Mouse (Mus musculus) stomach, postnatal 0 days (tissue): ENCODE results near the gene Rrp1. TPM values are rescaled to one million over a fixed set of nuclear protein-coding genes. Genes with fewer than 3 reads are reported as not detected.
A peak's percentile ranks its signal among the peaks of the same experiment; 100 is the strongest.

Experiments used
- ATAC-seq: fragments of 200-750 bp; cut with Nextera tagmentation; 2 replicates; pipeline ENCODE4 v1.8.0; 2017; ENCODE audit not compliant: low FRiP score, low TSS enrichment
- DNase-seq: peaks from one replicate; pipeline ENCODE4 v3.0.0-alpha.2; 2016; ENCODE audit warnings: low spot score
- H3K27ac ChIP-seq: fragments of 300-500 bp; sonication (generic); replicated peaks from 2 replicates; pipeline ENCODE4 v1.5.1; 2014; ENCODE audit warnings: mild to moderate bottlenecking, control low read depth
- H3K27me3 ChIP-seq: fragments of 300-500 bp; sonication (generic); 2 replicates; pipeline ENCODE4 v1.6.1; 2014; ENCODE audit warnings: low read length; ENCODE audit not compliant: control insufficient read depth, insufficient read depth
- H3K36me3 ChIP-seq: fragments of 300-500 bp; sonication (generic); 2 replicates; pipeline ENCODE4 v1.6.1; 2014; ENCODE audit warnings: low read length, mixed read lengths; ENCODE audit not compliant: control insufficient read depth, insufficient read depth
- H3K4me1 ChIP-seq: fragments of 300-500 bp; sonication (generic); replicated peaks from 2 replicates; pipeline ENCODE4 v1.6.1; 2014; ENCODE audit warnings: antibody characterized with exemption; ENCODE audit not compliant: control insufficient read depth, insufficient read depth
- H3K4me2 ChIP-seq: fragments of 300-500 bp; sonication (generic); replicated peaks from 2 replicates; pipeline ENCODE4 v1.6.1; 2014; ENCODE audit warnings: low read depth, mild to moderate bottlenecking, control low read depth, moderate library complexity
- H3K4me3 ChIP-seq: fragments of 300-500 bp; sonication (generic); 2 replicates; pipeline ENCODE4 v1.5.1; 2014; ENCODE audit warnings: low read depth, low read length, control low read depth
- H3K9ac ChIP-seq: fragments of 300-500 bp; sonication (generic); 2 replicates; pipeline ENCODE4 v1.6.1; 2014; ENCODE audit warnings: mild to moderate bottlenecking, low read length, control low read depth, mixed read lengths
- H3K9me3 ChIP-seq: fragments of 300-500 bp; sonication (generic); 2 replicates; pipeline ENCODE4 v1.6.1; 2016; ENCODE audit warnings: low read length; ENCODE audit not compliant: control insufficient read depth
- CTCF ChIP-seq: IDR thresholded peaks from 2 replicates; pipeline ENCODE4 v1.5.1; 2016; ENCODE audit warnings: antibody characterized with exemption, low read depth, mild to moderate bottlenecking, moderate library complexity
- EP300 ChIP-seq: optimal IDR thresholded peaks from 2 replicates; pipeline ENCODE3; 2016; ENCODE audit warnings: antibody characterized with exemption
- WGBS: fragments of 180-500 bp; shearing (Covaris S2); extraction: QIAGEN DNeasy Blood & Tissue Kit; methylation state at CpG from one replicate; pipeline ENCODE4 v1.1.7; 2014; 5-methylcytosine and 5-hydroxymethylcytosine counted together
- polyA plus RNA-seq: library from polyadenylated mRNA; unstranded; fragments of >200 nt; fragmentation: Nextera tagmentation; extraction: Ambion mirVana; gene quantifications from 2 replicates; pipeline ENCODE4 v1.2.1, GENCODE M21; 2015

The Rrp1 gene
- polyA plus RNA-seq, 1 experiment from 2014 or later, result 148 TPM

DNA sequence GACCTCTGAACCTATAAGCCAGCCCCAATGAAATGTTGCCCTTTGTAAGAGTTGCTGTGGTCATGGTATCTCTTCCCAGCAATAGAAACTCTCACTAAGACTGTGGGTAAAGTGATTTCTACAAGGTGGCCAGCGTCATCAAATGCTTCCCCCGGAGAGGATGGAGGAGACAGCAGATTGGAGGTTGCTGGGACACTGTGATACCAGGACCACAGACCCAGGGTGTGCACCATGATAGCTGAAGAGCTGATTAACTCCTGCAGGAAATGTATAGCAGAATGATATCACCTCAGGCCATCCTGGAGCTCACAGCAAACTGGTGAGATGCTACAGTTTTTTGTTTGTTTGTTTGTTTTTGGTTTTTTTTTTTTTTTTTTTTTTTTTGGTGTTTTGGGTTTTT, 16.9 kb upstream of the Rrp1 start:
- ATAC-seq, result no peak
- Histone ChIP-seq H3K27me3 (no peaks in the 10 kb centered on the region), H3K36me3 (peaks cover 14% of the 10 kb centered on the region), H3K4me2 (no peak overlapping the region), H3K4me1 (no peaks in the 10 kb centered on the region; the same call in 1 of the 2 replicates), H3K9me3 (no peaks in the 10 kb centered on the region), H3K4me3 (no peak overlapping the region), H3K27ac (no peak overlapping the region), H3K9ac (no peak overlapping the region)
- no peak for TF ChIP-seq CTCF
- no peak for TF ChIP-seq EP300
- DNase-seq, result no peak
- 93% methylated on average over 2 of the region's 2 CpGs for WGBS

DNA sequence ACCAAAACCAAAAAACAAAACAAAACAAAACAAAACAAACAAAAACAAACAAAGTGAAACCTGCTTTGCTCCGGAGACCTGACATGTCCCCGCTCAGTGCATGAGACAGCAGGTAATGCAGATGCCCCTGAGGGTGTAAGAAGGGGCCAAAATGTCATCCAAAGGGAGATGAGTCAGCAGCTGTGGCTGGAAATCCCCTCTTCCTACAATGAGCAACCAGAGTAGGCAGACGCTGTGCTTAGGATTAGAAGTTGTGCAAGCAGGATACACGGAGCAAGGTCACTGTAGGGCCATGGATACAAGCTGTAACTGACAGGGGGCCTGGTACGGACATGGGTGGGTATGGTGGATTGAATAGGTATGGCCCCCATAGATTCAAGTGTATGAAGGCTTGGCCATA, 16.3 kb upstream of the Rrp1 start:
- H3K9me3 ChIP-seq, result no peaks in the 10 kb centered on the region
- H3K9ac ChIP-seq, result no peak overlapping the region
- H3K27ac ChIP-seq, result no peak overlapping the region
- H3K4me1 ChIP-seq, result no peaks in the 10 kb centered on the region; the same call in 1 of the 2 replicates
- ATAC-seq (no peak), DNase-seq (no peak)
- peaks cover 14% of the 10 kb centered on the region for H3K36me3 ChIP-seq
- no peak for TF ChIP-seq CTCF
- no peak for TF ChIP-seq EP300
- H3K27me3 ChIP-seq, result no peaks in the 10 kb centered on the region
- H3K4me2 ChIP-seq, result no peak overlapping the region
- no peak overlapping the region for H3K4me3 ChIP-seq
- 84% methylated on average over 5 of the region's 5 CpGs for WGBS

DNA sequence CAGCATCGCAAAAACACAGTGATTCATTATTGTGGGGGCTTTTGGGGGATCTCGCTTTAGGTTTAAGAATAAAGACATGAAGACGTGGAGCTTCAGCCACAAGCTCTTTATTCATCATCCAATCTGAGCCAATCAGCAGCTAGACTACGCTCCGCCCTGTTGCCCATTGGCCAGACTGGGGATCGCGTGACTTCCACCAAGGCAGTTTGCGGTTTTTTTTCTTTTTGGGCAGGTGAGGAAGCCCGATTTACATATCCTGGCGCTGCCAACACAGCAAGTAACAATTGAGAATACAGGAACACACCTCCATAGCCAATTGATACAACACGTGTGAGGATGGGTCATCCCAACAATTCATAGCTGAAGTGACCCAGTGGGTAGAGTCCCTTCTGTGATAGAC, 15.2 kb upstream of the Rrp1 start:
- no peak overlapping the region for H3K4me3 ChIP-seq
- no peaks in the 10 kb centered on the region for H3K27me3 ChIP-seq
- H3K27ac ChIP-seq, result no peak overlapping the region
- peaks cover 14% of the 10 kb centered on the region for H3K36me3 ChIP-seq
- TF ChIP-seq EP300, result no peak
- no peak for TF ChIP-seq CTCF
- no peaks in the 10 kb centered on the region for H3K9me3 ChIP-seq
- WGBS, result 91% methylated on average over 11 of the region's 11 CpGs
- ATAC-seq (no peak), DNase-seq (no peak)
- no peak overlapping the region for H3K4me2 ChIP-seq
- no peak overlapping the region for H3K9ac ChIP-seq
- no peaks in the 10 kb centered on the region; the same call in 1 of the 2 replicates for H3K4me1 ChIP-seq

DNA sequence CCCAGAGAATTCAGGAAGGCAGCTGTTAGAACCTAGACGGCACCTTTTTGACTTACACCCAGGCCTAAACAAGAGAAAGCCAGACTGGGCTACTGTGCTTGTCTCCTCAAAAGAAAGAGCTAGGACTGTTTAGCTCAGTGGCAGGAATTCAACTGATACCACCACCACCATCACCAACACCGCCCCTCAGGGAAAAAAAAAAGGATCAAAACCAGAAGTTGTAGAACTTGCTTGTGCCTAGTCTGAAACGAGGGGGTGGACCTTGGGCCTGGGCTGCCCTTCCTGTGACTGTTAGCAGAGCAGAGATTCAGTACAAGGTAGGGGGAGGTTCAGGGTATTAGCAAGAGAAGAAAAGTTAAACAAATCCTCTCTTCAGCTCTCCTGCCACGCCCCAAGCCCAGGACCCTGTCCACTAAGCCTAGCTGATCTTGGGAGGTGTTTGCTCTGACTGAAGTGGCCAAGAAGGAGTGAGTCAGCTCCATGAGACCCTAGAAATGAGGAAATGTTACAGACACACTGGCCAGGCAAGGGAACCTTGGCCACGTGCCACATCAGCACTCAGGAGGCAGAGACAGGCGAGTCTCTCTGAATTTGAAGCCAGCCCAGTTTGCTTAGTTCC, 13.4 kb upstream of the Rrp1 start:
- peak; percentile 47 for DNase-seq
- H3K36me3 ChIP-seq, result peaks cover 14% of the 10 kb centered on the region
- TF ChIP-seq CTCF (no peak), EP300 (no peak)
- no peaks in the 10 kb centered on the region for H3K27me3 ChIP-seq
- ATAC-seq, result peak; percentile 41
- H3K9ac ChIP-seq, result peak overlapping the region; percentile 94
- no peaks in the 10 kb centered on the region; the same call in 1 of the 2 replicates for H3K4me1 ChIP-seq
- H3K9me3 ChIP-seq, result no peaks in the 10 kb centered on the region
- peak overlapping the region; percentile 79 for H3K4me3 ChIP-seq
- WGBS, result 27% methylated on average over 6 of the region's 6 CpGs
- H3K27ac ChIP-seq, result peak overlapping the region; percentile 93
- H3K4me2 ChIP-seq, result peak overlapping the region; percentile 79

DNA sequence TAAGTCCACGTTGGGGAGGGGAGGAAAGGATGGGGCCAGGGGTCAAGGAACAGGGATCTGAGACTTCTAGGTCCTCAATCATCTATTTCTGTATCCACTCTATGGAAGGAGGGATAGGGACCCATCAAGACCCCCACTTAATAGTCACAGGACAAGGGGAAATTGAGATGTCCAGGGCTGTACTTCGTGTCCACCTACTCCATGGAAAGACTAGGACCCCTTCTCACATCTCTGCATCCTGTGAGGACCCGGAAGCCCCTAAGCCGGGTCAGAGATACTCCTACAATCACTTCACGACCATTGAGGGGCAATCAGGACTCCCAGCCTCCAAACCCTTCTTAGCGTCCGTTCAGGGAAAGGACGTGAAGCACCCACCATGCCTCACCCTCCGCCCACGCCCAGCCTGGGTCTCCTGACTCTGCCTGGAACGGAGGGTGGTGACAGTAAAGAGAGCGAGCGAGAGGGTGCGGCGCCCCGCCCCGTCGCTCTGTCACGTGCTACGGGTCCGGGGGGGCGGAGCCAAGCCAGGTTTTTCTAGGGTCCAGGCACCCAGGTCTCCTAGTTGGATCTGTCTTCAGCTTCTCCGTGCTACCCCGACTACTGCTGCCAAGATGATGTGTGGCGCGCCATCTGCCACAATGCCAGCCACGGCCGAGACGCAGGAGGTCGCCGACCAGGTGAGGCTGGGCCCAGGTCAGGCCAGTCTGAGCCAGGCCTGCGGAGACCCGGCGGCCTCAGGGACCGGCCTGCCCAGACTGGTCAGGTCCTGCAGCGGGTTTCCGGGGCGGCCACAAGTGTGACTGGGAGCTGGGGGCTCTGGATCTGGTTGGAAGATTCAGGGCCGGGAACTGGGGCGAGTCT, 12.6 kb upstream of the Rrp1 start, which contains the start of gene Cstb:
Gene Cstb (plus strand): TSS at position 489 of the 861 bp plus-strand sequence.
- Histone ChIP-seq H3K4me2 (peak within 1 kb of the TSS; percentile 79), H3K27ac (peak within 1 kb of the TSS; percentile 93), H3K36me3 (peaks cover 14% of the 10 kb centered on the region), H3K4me1 (no peaks in the 10 kb centered on the region; the same call in 1 of the 2 replicates), H3K9me3 (no peaks in the 10 kb centered on the region), H3K27me3 (no peaks in the 10 kb centered on the region), H3K4me3 (peak within 1 kb of the TSS; percentile 79), H3K9ac (peak within 1 kb of the TSS; percentile 94)
- under 1% methylated on average over 37 of the region's 40 CpGs for WGBS
- DNase-seq (peak; percentile 93), ATAC-seq (peak; percentile 93)
- TF ChIP-seq CTCF (peak; percentile 4; the same call in 1 of the 2 replicates), EP300 (no peak)
